Mouse (Mus musculus): ENCODE measurements at regions not wholly inside any gene's neighbourhood (a gene's known extent, or its start where the extent isn't known, plus 50 kb on each side); places are given as distances from the start of the nearest gene placed in this dataset.
A peak's percentile ranks its signal among the peaks of the same experiment; 100 is the strongest.

DNA sequence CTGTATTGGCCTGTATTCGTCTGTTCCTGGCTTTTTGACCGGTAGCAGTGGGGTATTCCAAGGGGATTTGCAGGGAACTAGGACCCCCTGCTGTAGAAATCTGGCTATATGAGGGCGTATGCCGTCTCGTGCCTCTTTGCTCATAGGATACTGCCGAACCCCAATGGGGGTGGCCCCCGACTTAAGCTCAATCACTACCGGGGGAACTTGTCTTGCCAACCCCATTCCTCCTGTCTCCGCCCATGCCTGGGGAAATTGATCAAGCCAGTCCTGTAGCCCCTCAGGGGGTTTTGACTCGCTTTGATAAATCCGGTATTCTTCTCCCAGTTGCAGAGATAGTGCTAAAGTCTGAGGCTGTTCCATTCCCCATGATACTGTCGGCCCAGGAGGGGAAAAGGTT, 277.2 kb downstream of the Gm21863 start:
- Histone ChIP-seq H3K27me3 (replicated peaks; ENCODE audit: control insufficient read depth, insufficient read depth, low read length) (no peaks in the 10 kb centered on the region), H3K4me1 (ENCODE audit: control insufficient read depth, insufficient read depth, low read length) (no peaks in the 10 kb centered on the region), H3K36me3 (ENCODE audit: control insufficient read depth, insufficient read depth, low read length) (no peaks in the 10 kb centered on the region), H3K27ac (ENCODE audit: low read depth, low read length) (no peak overlapping the region), H3K9me3 (replicated peaks; ENCODE audit: control insufficient read depth, low read length) (peaks cover 73% of the 10 kb centered on the region), H3K4me2 (ENCODE audit: low read length) (no peak overlapping the region), H3K4me3 (ENCODE audit: low read depth, low read length) (no peak overlapping the region), H3K9ac (ENCODE audit: low read length) (no peak overlapping the region)
- WGBS, result 77% methylated on average over 12 of the region's 12 CpGs
- DNase-seq (ENCODE audit: low spot score) (peak; percentile 0), ATAC-seq (no peak)

DNA sequence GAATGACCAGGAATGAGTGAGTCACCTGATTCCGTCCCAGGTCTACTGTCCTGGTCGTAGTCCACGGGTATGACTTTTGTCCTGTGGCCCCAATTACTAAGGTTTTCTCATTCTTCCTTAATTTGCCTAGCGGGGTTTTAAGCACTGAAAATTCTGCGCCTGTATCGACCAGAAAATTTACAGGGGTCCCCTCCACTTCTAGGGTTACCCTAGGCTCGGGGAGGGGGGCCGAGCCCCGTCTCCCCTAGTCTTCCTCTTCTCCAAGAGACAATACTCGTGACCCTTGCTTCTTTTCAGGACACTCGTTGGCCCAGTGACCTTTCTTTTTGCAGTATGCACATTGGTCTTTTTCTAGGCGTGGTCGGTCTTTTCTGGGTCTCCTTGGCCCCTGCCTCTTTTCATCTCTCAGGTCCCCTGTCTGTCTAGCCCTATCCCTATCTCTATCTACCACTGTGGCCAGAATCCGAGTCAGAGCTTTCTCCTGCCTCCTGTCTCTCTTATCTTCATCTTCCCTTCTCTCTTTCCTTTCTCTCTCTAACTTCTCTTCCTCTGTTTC, 277.8 kb downstream of the Gm21863 start:
- Histone ChIP-seq H3K4me3 (ENCODE audit: low read depth, low read length) (no peak overlapping the region), H3K27ac (ENCODE audit: low read depth, low read length) (no peak overlapping the region), H3K4me1 (ENCODE audit: control insufficient read depth, insufficient read depth, low read length) (no peaks in the 10 kb centered on the region), H3K4me2 (ENCODE audit: low read length) (no peak overlapping the region), H3K9ac (ENCODE audit: low read length) (no peak overlapping the region), H3K36me3 (ENCODE audit: control insufficient read depth, insufficient read depth, low read length) (no peaks in the 10 kb centered on the region), H3K9me3 (replicated peaks; ENCODE audit: control insufficient read depth, low read length) (peaks cover 68% of the 10 kb centered on the region), H3K27me3 (replicated peaks; ENCODE audit: control insufficient read depth, insufficient read depth, low read length) (no peaks in the 10 kb centered on the region)
- ATAC-seq, result no peak
- WGBS, result 71% methylated on average over 14 of the region's 14 CpGs
- peak; percentile 0 for DNase-seq (ENCODE audit: low spot score)

DNA sequence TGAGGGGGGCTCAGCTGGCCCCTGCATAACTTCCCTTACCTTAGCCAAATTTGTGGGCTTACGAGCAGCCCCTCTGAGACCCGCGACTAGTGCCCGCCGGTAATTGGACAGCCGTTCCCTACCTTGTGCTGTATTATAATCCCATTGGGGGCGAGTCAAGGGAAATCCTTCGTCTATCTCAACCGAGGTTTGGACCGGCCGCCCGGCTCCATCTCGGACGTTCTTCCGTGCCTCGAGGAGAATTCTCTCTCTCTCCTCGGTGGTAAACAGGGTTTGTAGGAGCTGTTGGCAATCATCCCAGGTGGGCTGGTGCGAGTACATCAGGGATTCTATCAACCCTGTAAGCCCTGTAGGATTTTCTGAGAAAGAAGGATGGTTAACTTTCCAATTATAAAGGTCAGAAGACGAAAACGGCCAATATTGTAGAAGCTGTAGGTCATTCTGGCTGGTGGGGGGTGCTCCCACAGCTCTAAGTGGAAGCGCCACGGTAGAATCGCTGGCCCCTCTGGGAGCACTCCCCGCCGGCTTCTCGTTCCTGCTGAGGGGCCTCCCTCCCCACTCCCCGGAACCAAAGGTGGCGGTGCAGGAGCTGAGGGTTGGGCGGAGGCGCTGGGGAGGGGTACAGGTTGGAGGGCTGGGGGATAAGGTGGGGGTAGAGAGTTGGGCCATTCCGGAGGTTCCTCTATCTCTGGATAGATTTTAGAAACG, 278.6 kb downstream of the Gm21863 start:
- H3K4me1 ChIP-seq (ENCODE audit: control insufficient read depth, insufficient read depth, low read length), result no peaks in the 10 kb centered on the region
- H3K27me3 ChIP-seq (replicated peaks; ENCODE audit: control insufficient read depth, insufficient read depth, low read length), result no peaks in the 10 kb centered on the region
- no peak overlapping the region for H3K4me2 ChIP-seq (ENCODE audit: low read length)
- H3K27ac ChIP-seq (ENCODE audit: low read depth, low read length), result no peak overlapping the region
- ATAC-seq (peak; percentile 57), DNase-seq (ENCODE audit: low spot score) (peak; percentile 1)
- no peak overlapping the region for H3K4me3 ChIP-seq (ENCODE audit: low read depth, low read length)
- H3K9ac ChIP-seq (ENCODE audit: low read length), result no peak overlapping the region
- H3K36me3 ChIP-seq (ENCODE audit: control insufficient read depth, insufficient read depth, low read length), result no peaks in the 10 kb centered on the region
- WGBS, result 70% methylated on average over 32 of the region's 32 CpGs
- H3K9me3 ChIP-seq (replicated peaks; ENCODE audit: control insufficient read depth, low read length), result peaks cover 60% of the 10 kb centered on the region

DNA sequence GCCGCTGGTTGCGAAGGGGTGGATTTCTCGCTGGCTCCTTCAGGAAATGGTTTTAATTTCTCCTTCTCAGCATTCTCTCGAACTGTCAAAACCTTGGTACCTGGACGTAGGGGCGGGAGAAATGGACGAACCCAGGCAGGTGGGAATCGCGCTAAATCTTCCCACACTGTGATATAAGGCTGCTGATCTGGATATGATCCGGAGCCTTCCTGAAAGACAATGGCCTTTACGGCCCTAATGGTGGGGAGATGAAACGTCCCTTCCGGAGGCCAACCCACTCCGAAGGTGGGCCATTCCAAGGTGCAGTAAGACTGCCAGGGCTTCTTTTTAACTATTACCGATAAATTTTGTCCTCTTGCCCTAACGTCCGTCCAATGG, 279.1 kb downstream of the Gm21863 start:
- no peaks in the 10 kb centered on the region for H3K4me1 ChIP-seq (ENCODE audit: control insufficient read depth, insufficient read depth, low read length)
- no peak overlapping the region for H3K27ac ChIP-seq (ENCODE audit: low read depth, low read length)
- peaks cover 55% of the 10 kb centered on the region for H3K9me3 ChIP-seq (replicated peaks; ENCODE audit: control insufficient read depth, low read length)
- no peak overlapping the region for H3K9ac ChIP-seq (ENCODE audit: low read length)
- 77% methylated on average over 17 of the region's 17 CpGs for WGBS
- DNase-seq (ENCODE audit: low spot score), result no peak
- H3K4me3 ChIP-seq (ENCODE audit: low read depth, low read length), result no peak overlapping the region
- ATAC-seq, result 0 out of 2 replicates have a peak, but pooled peaks have one; percentile 12
- no peaks in the 10 kb centered on the region for H3K27me3 ChIP-seq (replicated peaks; ENCODE audit: control insufficient read depth, insufficient read depth, low read length)
- no peaks in the 10 kb centered on the region for H3K36me3 ChIP-seq (ENCODE audit: control insufficient read depth, insufficient read depth, low read length)
- H3K4me2 ChIP-seq (ENCODE audit: low read length), result no peak overlapping the region

DNA sequence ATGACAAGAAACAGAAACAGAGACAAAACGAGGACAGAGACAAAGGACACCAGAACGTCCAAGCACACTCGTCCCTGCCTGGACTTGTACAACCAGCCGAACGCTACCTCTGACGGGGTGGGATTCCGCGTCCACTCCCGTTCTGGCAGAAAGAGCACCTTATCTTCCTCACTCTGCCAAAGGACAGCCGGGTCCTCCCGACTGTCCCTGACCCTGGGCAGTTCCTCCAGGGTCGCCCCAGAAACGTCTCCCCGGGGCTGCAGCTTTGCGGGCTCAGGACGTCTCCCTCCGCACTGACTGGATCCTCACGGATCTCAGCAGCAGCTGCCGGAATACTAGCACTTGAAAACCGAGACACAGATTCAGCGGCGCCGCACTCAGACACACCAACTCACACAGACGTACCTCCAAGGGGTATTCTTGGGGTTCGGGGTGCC, 279.6 kb downstream of the Gm21863 start:
- Histone ChIP-seq H3K36me3 (ENCODE audit: control insufficient read depth, insufficient read depth, low read length) (no peaks in the 10 kb centered on the region), H3K27ac (ENCODE audit: low read depth, low read length) (no peak overlapping the region), H3K4me2 (ENCODE audit: low read length) (no peak overlapping the region), H3K9ac (ENCODE audit: low read length) (no peak overlapping the region), H3K4me3 (ENCODE audit: low read depth, low read length) (no peak overlapping the region), H3K27me3 (replicated peaks; ENCODE audit: control insufficient read depth, insufficient read depth, low read length) (no peaks in the 10 kb centered on the region), H3K9me3 (replicated peaks; ENCODE audit: control insufficient read depth, low read length) (peaks cover 52% of the 10 kb centered on the region), H3K4me1 (ENCODE audit: control insufficient read depth, insufficient read depth, low read length) (no peaks in the 10 kb centered on the region)
- peak; percentile 2 for DNase-seq (ENCODE audit: low spot score)
- WGBS, result 77% methylated on average over 25 of the region's 25 CpGs
- 0 out of 2 replicates have a peak, but pooled peaks have one; percentile 34 for ATAC-seq

All from forebrain, embryonic 14.5 days (tissue).